In the genomic region with DNA sequence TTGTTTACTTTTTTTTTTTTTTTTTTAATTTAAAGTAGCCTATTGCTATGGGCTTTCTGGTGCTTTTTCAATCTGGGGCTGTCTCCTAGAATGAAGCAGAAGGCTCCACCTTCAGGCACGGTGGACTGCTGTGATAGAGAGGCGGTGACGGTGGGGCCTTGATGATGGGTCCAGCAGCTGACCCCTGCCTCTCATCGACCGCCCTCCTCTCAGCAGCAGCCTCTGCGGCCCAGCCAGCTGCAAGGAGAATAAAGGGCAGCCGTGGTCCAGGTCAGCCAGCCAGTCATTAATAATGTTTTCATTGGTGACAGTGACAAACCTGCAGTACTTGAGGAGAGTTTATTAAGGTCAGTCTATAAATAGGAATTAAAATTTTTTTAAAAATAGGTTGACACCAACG, we compare ENCODE assay signal across 14 mouse cellular contexts.
"Had no signal": no experiment of that assay in that cellular context is flagged by ENCODE, and none has a peak within 500 bp of the region (broad histone marks: within the 10 kb centered on the region; RNA-seq: fewer than 3 reads in every experiment).

No protein-coding gene starts in this region.

- H3K9me3 ChIP-seq: liver, embryonic 15.5 days; midbrain, embryonic 12.5 days; neural tube, embryonic 12.5 days had no signal

- DNase-seq: kidney, adult 11 months; kidney, postnatal 10 days; left cerebral cortex, postnatal 4 days; lung, adult 2 months; lung, postnatal 4 days; right cerebral cortex, adult 18-20 months; right cerebral cortex, postnatal 25 days; thymus, postnatal 4 days had no signal

- H3K27ac ChIP-seq: liver, embryonic 15.5 days; midbrain, embryonic 12.5 days; neural tube, embryonic 12.5 days; stomach, postnatal 0 days had no signal

- ATAC-seq: lung, postnatal 0 days had no signal

- H3K4me2 ChIP-seq: liver, embryonic 11.5 days; liver, embryonic 15.5 days; midbrain, embryonic 12.5 days; neural tube, embryonic 12.5 days had no signal

- H3K27me3 ChIP-seq: liver, embryonic 15.5 days; midbrain, embryonic 12.5 days had no signal

- H3K4me1 ChIP-seq: liver, embryonic 15.5 days; neural tube, embryonic 12.5 days had no signal

- H3K4me3 ChIP-seq: liver, embryonic 15.5 days; midbrain, embryonic 12.5 days; neural tube, embryonic 12.5 days had no signal

- H3K9ac ChIP-seq: liver, embryonic 15.5 days; midbrain, embryonic 12.5 days; neural tube, embryonic 12.5 days had no signal

- H3K36me3 ChIP-seq: liver, embryonic 15.5 days; midbrain, embryonic 12.5 days; neural tube, embryonic 12.5 days had no signal
